Mouse (Mus musculus): Measurements from ENCODE around the gene Vamp1.

Gene Vamp1

DNA sequence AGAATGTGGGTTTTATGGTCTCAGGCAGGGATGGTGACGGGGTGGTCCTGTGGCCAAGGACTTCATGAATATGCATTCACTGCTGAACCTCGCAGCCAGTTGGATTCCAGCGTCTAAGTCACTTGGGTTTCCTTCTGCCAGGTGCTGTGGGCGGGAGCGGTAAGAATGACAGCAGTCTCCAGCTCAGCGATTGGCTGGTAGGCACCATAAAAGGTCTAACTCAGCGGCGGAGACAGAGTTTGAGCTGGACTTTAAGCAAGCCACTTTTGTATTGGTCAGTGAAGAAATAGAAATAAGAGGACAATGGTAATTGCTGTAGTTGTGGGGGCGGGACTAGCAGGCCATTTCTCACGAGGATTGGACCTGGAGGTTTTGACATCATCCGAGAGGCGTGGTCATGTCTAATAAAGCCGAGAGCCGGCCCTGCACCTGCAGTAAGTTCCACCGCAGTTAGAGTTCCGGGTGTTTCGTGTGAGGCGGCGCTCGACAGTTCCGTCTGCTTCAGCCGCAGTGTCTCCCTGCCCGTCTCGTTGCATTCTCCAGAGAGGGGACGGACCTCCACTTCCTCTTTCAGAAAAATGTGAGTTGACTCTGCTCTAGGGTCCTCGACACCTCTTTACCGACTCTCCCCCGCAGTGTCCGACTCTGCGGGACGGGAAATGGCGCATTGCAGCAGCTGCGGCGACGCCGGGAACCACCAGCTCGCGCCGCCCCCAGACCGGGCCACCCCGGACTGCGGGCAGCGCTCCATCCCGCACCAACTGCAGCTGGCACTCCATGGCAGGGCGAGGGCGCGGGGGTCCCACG is at the start of gene Vamp1:
Vamp1 (plus strand) TSS at position 404 of the 807 bp plus-strand sequence.
- in situ Hi-C loops (cut with MseI, MboI): loop anchor here in 1 of 2 experiments (5.0 kb wide), 1 partner anchor 57 kb away; no protein-coding TSS in a partner anchor

DNA sequence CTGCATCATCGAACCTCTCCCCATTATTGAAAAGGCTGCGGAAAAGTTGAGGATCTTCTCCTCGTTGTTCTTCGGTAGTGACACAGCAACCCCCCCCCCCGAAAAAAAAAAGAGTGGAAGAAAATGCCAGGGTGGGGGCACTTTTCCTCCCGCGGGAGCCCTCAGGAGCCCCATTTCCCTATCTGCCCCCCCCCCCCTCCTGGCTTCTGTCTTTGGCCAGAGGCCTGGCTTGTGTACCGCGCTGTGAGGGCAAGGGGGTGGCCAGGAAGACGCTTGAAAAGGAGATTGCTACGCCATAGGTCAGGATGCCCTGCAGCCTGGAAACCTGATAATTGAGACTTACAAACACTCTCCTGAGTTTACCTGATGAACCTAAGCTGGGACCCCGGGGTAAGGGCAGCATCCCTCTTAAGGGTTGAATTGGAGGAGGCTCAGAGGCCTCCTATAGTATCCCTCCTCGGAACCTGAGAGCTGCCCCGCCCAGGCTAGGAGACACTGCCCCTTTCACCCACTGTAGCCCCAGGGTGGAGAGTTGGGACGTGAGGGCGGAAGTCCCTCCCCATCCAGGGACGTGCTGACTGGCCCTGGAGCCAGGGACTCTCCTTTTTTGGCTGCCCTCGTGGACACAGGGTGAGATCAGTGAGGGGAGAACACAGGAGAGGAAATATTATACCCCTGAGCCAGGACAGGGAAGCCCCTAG is 49.1 kb upstream of the Vamp1 start, which contains the start of gene Gapdh:
Gapdh (minus strand) TSS at position 417 of the 701 bp plus-strand sequence.
- in situ Hi-C loops (cut with MseI, MboI): no loop called here

DNA sequence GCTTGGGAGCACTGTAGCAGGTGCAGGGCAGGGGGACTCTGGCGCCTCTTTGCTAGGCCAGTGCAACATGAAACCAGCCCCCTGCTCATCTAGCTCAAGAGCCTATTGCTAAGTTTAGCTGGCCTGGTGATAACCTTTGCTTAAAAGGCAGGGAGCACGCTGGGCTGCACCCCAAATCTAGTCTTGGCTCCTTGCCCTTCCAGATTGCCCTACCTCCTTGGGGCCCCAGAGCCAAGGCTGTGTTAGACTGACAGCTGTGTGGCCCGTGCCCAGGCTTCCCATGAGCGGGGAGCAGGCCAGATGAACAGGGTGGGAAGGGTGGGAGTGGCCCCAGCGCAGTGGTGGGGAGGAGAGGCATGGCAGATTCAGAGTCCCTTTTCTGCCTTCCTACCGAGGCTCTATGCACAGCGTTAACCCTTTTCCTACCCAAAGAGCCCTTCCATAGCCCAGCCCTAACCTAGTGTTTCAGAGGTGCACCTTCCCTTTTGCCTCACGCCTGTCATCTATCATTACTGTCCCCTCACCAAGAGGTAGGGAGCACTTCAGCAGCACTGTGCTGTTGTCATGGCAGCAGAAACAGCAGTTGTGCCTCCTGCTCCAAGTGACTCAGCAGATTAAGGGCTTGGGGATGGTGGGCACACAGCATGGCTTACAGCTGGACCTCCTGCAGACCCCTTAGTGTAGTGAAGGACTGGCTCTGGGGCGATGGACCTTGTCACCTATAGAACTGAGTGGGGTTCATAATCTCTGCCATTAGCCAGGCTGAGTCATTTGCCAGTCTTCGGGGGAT is 48.3 kb upstream of the Vamp1 start:
- in situ Hi-C loops (cut with MseI, MboI): no loop called here

DNA sequence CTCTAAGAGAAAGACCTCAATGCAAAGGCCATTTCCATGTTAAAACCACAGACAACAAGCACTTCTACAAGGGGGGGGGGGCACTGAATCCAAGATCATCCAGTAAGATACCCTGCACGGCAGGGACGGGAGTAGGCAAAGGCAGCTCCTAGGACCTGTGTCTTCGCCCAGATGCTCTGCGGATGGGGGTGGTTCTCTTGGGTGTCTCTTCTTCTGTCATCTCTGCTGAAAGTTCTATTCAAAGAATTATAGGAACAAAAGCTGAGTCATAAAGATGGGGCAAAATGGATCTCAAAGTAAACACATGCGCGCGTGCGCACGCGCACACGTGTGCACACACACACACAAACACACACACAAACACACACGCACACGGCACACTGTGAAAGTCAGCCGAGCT is 47.3 kb upstream of the Vamp1 start:
- in situ Hi-C loops (cut with MseI, MboI): no loop called here

DNA sequence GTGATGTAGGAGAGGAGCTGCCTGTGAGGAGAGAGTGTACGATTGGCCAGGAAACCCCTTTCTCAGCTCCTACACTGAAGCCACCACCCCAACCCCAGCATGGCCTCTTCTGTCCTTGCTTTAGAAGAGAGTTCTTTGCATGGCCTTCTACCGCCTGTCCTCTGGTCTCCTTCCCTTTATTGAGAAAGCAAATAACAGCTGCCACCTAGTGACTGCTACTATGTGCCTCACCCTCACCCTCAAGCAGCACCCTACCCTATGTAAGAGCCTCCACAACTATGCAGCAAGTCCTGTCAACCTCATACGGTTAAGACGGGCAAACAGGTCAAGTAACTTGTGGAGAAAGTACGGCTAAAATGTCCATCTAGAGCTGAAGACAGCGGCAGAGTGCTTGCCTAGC is 45.2 kb upstream of the Vamp1 start:
- in situ Hi-C loops (cut with MseI, MboI): no loop called here

DNA sequence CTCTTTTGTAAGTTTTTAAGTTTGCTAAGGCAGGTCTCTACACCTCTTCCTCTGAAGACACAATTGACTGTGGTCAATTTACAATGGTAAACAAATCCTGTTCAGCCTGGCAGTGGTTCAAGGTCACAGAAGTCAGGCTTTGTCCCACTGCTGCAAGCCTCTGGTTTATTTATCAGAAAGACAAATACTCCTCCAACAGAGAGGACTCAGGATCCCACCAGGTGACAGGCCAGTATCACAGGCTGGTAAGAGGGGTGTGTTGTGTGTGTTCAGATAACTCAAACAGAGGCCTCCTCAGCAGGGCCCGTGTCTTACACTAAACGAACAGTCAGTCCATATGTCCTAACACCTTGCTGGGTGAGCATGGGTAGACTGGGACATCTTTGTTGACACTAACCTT is 42.9 kb upstream of the Vamp1 start:
- in situ Hi-C loops (cut with MseI, MboI): no loop called here

DNA sequence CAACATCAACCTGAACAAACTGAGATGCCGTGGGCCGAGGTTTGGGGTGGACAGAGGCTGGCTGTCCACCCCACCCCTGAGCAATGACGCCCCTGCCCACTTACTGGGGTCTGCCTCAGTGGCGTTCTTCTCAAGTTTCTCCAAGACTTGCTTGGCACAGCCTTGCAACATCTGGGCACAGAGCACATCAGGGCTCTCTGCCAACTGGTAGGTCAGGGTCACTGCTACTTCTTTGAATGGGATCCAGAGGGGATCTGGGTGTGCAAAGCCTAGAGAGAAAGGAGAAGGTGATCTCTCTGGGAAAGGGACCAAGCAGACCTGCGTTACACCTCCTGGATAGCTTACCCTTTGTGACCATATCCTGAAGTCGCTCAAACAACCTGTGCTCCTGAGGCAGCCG is 42.1 kb upstream of the Vamp1 start:
- in situ Hi-C loops (cut with MseI, MboI): no loop called here

DNA sequence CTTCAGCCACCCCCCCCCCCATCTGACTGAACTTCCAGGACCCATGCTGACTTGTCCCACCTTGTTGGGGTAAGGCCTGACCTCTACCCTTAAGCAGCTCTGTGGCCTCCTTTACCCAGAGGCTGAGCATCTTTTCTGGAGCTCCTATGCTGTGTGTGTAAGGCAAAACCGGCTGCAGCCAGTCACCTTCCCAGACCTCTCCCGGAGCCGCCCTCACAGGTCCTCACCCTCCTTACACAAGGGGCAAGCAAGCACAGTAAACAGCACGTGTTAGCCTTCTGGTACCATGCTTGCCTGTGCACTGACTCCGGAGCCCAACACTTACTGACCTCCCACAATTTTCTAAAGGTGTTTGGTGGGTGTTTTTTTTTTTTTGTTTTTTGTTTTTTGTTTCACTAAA is 39.9 kb upstream of the Vamp1 start:
- in situ Hi-C loops (cut with MseI, MboI): no loop called here

DNA sequence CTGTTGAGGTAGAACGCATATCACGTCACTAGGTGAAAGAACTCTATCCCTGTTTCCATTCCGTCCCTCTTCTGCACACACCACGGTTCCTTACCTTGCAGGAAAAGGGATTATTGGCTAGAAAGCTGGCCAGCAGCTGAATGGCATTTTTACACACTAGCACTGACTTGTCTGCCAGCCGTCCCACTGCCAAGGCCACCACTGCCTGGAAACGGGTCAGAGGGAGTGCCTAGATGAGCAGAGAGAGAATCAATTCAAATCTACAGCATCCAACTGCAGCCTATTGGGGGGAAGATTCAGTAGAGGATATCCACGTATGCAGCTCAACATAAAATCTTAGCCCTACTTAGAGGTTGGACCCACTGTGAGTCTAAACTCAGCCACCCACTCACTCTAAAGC is 35.8 kb upstream of the Vamp1 start:
- in situ Hi-C loops (cut with MseI, MboI): no loop called here

DNA sequence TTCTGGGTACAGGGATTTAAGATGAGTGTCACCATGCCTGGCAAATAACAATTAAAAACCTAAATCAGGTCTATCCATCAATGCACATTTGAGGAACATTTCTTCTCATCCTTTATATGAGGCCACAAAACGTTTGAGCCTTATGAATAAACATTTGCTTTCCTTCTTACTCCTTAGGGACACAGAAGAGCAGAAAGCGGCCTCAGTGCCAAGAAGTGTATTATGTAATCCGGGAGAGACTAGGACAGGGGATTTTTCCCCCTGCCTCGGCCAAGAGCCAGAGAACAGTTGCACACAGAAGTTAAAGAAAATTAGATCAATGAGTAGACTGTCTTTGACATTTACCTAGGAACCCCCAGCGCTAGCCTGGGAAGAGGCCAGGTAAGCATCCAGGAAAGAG is 33.2 kb upstream of the Vamp1 start:
- in situ Hi-C loops (cut with MseI, MboI): no loop called here

DNA sequence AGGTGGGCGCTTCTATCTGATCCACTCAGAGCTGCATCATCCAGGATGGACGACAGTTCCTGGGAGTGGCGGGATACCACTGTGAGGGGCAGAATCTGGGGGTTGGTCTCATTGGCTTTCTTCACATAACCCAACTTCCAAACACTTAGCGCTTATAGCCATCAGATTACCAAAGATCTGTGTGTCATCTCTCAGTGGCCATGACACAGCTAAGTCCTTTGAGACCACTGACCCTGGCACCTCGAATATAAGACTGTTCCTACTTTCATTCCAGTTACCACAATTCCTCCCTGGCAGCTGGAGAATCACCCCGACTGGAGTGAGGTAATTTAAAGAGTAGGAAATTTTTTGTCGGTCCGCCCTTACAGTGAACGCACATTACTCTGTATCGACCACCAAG is 29.1 kb upstream of the Vamp1 start:
- in situ Hi-C loops (cut with MseI, MboI): no loop called here

DNA sequence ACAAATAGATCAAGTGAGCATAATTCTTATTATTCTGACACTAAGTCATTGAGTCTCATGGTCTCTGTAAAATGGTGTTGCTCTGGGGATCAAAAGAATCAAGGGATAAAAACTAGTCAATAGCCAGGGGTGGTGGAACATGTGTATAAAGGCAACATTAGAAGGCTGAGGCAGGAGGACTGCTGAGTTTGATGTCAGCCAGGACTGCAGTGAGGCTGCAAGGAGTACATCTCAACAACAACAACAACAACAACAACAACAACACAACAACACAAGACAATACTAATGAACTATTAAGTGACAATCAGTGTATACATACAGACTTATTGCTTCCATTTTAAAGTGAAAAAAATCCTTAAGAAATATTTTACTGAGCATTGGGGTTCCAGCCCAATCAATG is 24.5 kb upstream of the Vamp1 start:
- in situ Hi-C loops (cut with MseI, MboI): no loop called here

DNA sequence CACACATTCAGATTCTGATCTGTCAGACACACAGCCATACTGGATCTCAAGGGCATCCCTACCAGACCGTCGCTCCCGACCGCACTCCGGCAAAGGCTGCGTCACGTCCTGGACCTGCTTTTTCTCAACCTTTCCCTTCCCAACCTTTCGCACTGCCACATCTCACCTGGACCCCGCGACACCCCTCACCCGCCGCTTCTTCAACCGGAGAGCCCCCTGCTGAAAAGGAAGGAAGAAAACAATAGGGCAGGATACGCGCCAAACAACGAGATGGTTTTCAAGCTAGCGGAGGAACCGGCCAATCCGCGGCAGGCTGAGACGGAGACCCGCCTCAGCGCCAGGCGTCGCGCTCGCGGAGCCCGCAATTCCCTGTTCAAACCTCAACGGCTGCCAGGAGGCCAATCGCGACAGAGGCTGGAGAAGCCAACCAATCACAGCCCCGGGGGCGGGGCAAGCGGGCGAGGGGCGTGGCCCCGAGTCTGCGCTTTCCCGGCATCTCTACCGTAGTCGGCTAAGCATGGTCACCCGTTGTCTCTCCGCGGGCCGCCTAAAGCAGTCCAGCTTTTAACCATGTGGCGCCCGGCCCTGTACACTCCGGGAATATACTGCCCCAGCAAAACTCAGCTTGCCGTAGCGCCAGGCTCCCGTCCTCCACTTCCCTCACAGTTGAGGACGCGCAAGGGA is 23.9 kb upstream of the Vamp1 start, which contains the start of the genes Ncapd2 and Mrpl51:
Ncapd2 (minus strand) TSS at position 370 of the 684 bp plus-strand sequence.
Mrpl51 (plus strand) TSS at position 470 of the 684 bp plus-strand sequence.
- in situ Hi-C loops (cut with MseI, MboI): no loop called here

DNA sequence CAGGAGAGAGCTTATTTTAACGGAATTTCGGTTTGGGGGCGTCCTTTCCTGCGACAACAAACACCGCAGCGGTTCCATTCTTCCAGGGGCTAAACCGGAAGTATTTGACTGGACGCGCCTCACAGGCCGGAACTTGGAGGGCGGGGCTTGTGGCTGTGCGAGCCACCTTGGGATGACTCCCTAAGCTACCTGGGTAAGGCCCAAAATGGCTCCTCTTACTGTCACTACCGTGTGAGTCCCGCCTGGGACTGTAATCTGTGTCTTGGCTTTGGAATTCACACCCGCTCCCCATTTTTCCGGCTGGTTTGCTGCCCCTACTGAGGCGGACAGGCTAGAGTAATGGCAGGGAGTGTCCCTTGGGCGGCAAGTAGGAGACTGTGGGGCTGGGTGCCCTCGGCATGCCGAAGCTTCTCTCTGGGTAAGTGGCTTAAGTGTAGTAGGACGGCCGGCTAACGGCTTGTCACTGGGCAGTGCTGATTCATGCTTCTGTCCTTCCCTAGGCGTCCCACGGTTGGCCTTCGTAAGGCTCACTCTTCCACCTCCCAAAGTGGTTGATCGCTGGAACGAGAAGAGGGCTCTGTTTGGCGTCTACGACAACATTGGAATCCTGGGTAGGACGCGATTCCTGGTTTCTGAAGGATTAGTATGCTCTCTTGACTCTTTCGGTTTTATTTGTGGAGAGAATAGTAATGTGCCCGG is 23.2 kb upstream of the Vamp1 start:
- in situ Hi-C loops (cut with MseI, MboI): no loop called here

DNA sequence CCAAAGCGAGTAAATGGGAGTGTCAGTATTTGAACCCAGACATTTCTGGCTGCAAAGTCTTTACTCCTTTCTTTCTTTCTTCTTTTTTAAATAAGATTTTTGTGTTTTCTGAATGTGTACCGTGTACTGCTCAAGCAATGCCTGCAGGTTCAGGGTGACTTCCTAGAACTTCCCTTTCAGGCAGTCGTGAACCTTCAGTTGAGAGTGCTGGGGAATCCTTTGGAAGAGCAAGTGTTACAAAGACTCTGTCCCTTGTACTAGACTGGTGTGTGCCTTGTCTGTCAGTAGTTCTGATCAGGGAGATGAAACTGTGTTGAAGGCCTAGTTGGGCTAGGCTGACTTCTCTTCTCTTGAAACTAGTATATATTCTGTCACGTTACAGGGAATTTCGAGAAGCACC is 22.5 kb upstream of the Vamp1 start:
- in situ Hi-C loops (cut with MseI, MboI): no loop called here

DNA sequence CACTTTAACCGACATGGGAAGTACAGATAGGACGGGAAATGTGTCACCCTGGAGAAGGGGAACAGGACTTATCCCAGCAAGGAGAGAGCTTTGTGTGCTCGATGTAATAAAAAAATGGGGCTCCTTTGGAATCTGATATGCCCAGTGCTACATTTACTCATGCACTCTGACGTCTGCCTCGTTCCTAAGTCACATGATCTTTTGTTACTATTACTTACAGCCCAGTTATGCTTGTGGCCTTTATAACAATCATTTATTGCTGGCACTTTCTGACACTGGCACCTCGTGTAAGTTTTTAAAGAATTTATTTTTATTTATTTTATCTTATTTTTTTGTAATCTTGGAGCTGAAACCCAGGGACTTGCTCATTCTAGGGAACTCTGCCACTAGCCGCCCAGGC is 22.0 kb upstream of the Vamp1 start:
- in situ Hi-C loops (cut with MseI, MboI): no loop called here

DNA sequence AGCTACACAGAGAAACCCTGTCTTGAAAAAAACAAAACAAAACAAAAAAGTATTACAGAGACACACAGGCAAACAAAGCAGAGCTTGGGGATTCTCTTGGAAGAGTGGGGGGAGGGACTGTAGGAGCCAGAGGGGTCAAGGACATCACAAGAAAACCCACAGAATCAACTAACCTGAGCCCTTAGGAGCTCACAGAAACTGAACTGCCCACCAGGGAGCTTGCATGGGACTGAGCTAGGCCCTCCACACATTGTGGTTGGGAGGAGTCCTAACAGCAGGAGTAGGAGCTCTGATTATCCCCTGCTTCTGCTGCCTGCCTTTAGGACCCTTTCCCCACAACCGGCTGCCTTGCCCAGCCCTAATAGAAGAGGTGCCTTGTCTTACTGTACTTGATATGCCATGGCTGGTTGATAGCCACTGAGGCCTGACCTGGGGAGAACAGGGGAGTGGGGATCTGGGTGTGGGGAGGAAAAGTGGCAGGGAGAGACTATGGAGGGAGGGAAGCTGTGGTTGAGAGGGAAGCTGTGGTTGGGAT is 19.7 kb upstream of the Vamp1 start:
- in situ Hi-C loops (cut with MseI, MboI): no loop called here

DNA sequence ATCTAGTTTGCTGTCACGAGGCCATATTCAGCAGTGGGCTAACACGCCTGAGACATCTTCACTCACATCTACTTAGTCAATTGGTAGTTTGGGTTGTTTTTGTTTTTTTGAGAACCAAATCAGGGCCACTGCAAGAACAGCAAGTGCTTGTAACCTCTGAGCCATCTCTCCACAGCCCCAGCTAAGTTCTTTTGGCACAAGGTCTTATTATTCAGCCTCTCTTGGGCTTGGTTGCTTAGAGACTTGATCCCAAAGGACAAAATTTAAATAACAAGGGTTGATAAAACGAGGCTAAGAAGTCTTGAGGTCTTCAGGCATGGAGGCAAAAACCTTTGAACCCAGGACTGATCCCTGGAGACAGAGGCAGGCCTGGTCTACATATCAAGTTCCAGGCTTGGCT is 19.1 kb upstream of the Vamp1 start:
- in situ Hi-C loops (cut with MseI, MboI): no loop called here

DNA sequence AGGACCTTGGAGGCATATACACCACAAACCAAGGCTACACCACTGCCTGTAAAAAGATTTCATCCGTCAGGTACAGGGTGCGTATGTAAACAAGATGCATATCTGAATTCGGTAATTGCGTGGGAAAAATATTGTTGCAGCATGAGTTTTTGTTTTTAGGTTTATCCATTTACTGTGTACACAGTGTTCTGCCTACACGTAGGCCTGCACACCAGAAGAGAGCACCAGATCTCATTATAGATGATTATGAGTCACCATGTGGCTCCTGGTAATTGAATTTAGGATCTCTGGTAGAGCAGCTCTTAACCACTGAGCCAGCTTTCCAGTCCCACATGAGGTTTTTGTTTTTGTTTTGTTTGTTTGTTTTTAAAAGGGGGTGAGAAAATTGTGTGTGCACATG is 18.2 kb upstream of the Vamp1 start:
- in situ Hi-C loops (cut with MseI, MboI): no loop called here

DNA sequence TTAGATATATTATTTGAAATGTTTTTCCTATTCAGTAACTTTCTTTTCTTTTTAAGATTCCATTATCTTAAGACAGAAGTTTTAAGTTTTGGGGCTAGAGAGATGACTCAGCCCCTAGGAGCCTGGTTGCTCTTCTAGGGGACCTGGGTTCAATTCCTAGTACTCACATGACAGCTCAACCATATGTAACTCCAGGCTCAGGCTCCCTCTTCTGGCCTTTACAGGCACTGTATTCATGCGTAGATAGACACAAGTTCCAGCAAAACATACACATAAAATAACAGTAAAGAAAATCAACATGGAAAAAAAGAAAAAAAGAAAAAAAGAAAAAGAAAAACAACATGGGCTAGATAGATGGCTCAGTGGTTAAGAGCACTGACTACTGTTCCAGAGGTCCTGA is 4.9 kb upstream of the Vamp1 start:
- in situ Hi-C loops (cut with MseI, MboI): no loop called here

DNA sequence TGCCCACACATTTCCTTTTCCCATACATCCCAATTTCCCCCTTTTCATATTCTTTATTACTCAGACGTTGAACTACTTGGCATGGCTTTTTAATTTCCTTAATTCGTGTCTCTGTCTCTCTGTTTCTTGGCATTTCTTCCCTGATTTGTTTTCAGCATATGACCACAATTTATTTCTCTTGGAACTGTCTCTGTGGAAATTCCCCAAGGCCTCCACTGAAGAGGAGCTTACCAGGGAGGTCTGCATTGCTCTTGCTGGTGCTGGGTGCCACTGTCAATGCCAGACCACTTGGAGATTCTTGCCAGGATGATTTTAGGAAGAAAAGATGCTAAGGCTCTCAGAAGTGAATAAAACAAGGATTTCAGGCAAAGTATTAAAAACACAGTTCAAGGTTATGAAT is 2.7 kb upstream of the Vamp1 start:
- in situ Hi-C loops (cut with MseI, MboI): no loop called here

Measured in mouse trophoblast stem cell (cell line).